Mouse (Mus musculus) cerebellum, postnatal 14 days (tissue): ENCODE results near the gene Rrp36.

ENCODE experiments used
- DNase-seq, 2 experiments: peaks; one replicate each; pipeline ENCODE4 v3.0.0; 2021; ENCODE audit warnings: mixed read lengths in 2 of 2

The Rrp36 gene

GRCm38 (mm10) chr17:46645561-46646321, 28.4 kb downstream of the Rrp36 start, which contains the start of the genes Klc4 and Mrpl2:
Klc4 (minus strand) TSS chr17:46646022.
Mrpl2 (plus strand) TSS chr17:46646229.
- DNase-seq, result peak; percentile 100

GRCm38 (mm10) chr17:46644916-46645475, 29.2 kb downstream of the Rrp36 start:
- DNase-seq, result peak; percentile 60 to 76

DNA sequence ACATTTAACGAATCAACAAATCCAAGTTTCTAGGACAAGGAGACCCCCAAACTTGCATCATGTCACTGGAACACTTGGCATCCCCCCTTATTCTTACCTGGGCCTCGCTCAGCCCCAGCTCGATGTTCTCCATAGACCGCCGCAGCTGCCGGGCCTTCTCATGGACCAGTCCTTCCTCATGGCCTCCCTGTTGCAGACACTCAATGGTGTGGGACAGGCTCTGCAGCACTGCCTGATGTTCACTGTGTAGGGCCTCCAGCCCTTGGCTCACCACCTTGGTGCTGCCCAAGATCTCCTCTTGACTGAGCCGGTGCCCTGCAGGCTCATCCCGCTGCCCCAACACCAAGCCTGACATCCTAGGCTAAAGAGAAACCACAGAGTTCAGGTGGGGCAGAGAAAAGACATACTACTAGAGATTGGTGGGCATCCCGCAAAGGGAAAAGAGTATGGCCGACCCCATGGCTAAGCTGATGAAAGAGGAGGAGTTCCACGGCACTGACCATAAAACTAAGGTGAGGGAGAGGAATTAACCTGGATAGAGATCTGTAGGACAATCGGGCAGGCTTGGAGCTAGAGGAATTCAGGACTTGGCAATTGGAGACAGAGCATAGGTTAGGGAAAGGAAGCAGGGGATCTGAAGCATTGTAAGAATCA, 29.9 kb downstream of the Rrp36 start:
- DNase-seq, result no peak

- DNase-seq, result no peak
Measured at GRCm38 (mm10) chr17:46642060-46642459, 32.1 kb downstream of the Rrp36 start.

- no peak for DNase-seq
Measured at GRCm38 (mm10) chr17:46639929-46640328, 34.2 kb downstream of the Rrp36 start.

DNA sequence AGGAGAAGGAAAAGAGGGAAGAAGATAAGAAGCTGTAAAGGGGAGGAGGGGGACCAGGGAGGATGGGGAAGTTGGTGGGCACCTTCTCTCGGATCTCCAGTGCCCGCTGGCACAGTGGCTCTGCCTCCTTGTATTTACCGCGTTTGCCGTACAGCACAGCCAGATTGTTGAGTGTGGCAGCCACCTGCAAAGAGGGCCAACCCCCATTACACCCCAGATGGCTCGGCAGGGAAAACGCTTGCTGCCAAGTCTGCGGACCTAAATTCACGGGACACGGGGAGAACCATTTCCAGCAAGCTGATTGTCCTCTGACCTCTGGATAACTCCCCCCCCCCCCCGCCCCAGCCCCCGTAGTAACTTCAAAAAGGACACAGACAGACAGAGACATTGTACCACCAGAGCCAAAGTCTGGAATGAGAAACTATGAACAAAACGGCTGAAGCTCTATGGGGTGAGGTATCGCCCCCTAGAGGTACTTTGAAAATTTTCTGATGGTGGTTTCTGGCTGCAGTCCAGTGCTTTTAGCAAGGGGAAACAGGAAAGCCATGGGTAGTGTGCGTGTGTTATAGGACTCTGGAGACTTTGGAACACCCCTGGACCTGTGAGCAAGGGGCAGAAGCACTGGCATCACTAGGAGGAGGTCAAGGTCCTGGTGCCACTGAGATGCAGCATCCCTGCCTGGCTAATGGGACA, 37.2 kb downstream of the Rrp36 start:
- DNase-seq, result peak; percentile 85 to 87

DNA sequence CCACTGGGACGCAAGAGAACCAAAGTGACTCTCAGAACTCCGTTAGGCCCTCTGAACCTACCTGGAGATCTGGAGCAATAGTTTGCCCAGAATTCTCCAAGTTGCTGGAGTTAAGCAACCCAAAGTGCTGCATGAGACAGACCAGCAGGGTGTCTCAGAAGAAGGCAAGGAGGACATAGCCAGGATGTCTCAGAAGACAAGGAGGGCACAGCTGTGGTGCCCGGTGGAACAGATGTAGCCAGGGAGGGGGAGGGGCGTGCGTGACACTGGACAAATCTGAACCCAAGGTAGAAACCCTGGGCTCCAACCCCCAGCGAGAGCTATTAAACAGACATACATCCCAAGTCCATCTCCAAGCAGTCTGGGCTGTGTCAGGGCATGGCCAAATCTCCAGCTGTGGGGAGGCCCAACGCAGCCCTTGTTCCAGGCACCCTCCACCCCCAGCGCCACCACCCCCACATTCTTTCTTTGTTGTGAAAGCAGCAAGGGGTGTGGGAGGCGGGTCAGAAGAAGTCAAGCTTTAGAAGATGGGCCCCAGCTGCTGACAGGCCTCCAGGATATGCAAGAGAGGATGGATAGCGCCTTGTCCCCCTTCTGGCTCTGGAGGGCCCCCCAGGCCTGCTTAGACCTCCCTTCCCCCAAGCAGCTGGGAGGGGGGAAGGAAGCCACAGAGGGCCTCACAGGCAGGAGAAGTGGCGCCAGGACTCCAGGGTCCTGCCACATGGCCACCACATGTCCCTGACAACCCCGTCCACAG, 44.3 kb downstream of the Rrp36 start:
- peak in 1 of 2 experiments; percentile 60 for DNase-seq

GRCm38 (mm10) chr17:46628791-46629684, 45.1 kb downstream of the Rrp36 start, which contains the start of gene Ptk7:
Ptk7 (minus strand) TSS chr17:46629504.
- DNase-seq, result peak; percentile 88 to 90

DNA sequence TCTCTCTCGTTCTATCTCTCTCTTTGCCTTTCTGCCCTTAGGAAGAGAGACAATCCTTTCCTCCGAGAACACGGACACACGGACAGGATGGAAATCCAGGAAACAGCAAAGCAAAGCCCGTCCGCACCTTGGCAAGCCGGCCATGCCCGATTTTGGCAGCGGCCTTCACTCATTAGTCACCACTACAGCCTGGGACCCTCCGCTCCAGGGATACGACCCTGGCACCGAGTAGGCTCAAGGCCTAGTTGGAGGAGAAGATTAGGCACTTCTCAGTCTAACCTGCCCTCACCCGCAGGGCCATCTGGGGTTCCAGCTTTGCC, 45.7 kb downstream of the Rrp36 start:
- DNase-seq, result peak; percentile 56 to 70

DNA sequence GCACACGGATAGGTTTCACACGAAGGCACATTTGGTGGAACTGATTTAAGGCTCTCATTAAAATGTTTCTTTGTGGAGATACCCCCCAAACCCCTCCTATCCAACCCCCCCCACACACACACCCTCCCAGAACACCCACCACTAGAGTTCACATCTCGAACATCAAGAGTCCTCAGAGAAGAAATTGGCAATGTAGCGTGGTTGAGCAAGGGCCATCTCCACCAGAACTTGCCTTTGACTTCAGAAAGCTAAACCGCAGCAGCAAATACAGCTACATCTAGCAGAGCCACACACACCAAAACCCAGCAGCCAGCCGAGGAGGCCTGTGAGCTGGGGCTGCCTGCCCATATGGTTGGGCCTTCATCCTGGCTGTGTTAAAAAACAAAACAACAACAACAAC, 46.7 kb downstream of the Rrp36 start:
- no peak for DNase-seq

- no peak for DNase-seq
Measured at GRCm38 (mm10) chr17:46624598-46624997, 49.6 kb downstream of the Rrp36 start.

GRCm38 (mm10) chr17:46623819-46624557, 50.2 kb downstream of the Rrp36 start:
- DNase-seq, result peak; percentile 33 to 44

DNA sequence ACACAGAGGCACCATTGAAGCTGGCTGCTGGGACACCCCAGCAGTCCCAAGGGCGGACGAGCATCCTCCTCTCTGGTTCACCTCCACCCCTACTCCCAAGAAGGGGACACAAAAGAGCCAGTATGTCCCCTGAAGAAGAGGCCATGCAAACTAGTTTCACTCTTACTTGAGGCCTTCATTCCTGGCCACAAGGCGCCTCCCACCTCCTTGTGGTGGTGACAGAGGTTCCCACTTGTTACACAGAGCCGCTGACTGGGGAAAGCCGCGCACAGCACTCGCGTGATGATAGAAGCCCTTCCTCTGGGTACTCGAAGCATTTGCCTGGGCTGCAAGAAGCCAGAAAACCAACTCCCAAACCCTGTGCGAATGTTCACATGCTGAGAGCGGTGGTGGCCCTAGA, 51.9 kb downstream of the Rrp36 start:
- no peak for DNase-seq

DNA sequence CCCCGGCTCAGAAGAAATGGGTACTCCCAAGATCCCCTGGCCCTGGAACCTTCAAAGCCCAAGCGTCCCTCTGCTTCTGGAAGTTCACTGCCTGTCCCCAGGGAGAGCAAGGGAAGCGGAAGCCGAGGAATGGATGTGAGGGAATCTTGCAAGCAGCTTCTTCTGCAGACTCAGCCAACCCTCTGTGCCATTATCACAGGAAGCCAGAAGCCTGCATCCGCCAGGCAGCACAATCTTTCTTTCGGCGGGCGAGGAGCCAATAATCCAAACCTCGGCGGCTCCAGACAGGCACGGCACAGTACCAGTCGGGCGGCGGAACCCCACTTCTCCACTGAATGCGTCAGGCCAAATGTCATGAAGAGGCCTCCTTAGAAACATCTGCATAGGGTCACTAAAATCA, 52.8 kb downstream of the Rrp36 start:
- DNase-seq, result peak; percentile 68 to 79

DNA sequence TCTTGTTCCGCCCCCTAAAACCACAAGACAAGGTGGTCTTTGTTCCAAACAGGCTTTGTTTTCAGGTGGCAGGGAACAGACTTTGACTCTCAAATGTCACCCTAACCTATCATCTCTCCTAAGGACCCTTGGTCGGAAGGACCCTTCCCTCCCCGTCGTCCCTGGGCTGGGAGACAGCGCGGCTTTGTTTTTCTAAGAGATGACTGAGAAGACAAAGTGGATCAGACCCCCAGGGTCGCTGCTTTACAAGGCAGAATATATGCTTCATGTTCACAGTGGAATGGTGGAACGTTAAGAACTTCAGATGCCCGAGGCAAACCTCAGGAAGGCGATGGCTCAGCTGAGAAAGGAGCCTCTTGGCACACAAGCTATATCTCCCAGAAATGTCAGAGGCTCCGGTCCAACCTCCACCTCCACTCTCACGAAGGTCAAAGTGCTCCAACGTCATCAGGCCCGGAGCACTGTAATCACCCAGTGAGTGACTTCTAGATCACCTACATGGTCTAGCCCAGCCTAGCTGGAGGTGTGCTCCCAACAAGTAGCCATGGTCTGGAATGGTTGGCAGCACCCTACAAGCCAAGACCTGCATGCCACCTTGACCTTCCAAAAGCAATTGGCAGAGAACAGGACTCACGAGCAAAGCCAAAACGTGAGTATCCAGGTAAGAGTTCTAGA, 54.3 kb downstream of the Rrp36 start:
- DNase-seq, result no peak

GRCm38 (mm10) chr17:46618769-46619682, 55.1 kb downstream of the Rrp36 start:
- no peak for DNase-seq

- no peak for DNase-seq
Measured at GRCm38 (mm10) chr17:46618394-46618768, 55.8 kb downstream of the Rrp36 start.

- no peak for DNase-seq
Measured at GRCm38 (mm10) chr17:46617799-46618198, 56.4 kb downstream of the Rrp36 start.
